Mouse (Mus musculus) cortical plate, adult 2 months (tissue): Measurements from ENCODE around the gene Cdk15. TPM values are rescaled to one million over a fixed set of nuclear protein-coding genes. Genes with fewer than 3 reads are reported as not detected.

Source experiments
- H3K27ac ChIP-seq: fragments of 200-500 bp; 2 replicates; pipeline ENCODE4 v1.5.1; 2012; ENCODE audit warnings: low read length, control low read depth, inconsistent platforms; ENCODE audit not compliant: insufficient read depth
- H3K4me1 ChIP-seq: fragments of 200-500 bp; 2 replicates; pipeline ENCODE4 v1.6.1; 2011; ENCODE audit warnings: low read length; ENCODE audit not compliant: control insufficient read depth, insufficient read depth
- H3K4me3 ChIP-seq: fragments of 200-500 bp; 2 replicates; pipeline ENCODE4 v1.5.1; 2011; ENCODE audit warnings: mild to moderate bottlenecking, low read length, control low read depth; ENCODE audit not compliant: insufficient read depth
- CTCF ChIP-seq: fragments of 200-500 bp; IDR thresholded peaks from 2 replicates; pipeline ENCODE4 v1.5.1; 2011; ENCODE audit warnings: mild to moderate bottlenecking, control low read depth, low read length; ENCODE audit not compliant: insufficient read depth; ENCODE audit errors: extremely low read depth
- POLR2A ChIP-seq: fragments of 200-500 bp; IDR thresholded peaks from 2 replicates; pipeline ENCODE4 v1.6.1; 2011; ENCODE audit warnings: mild to moderate bottlenecking, low read length, control low read depth; ENCODE audit not compliant: insufficient read depth; ENCODE audit errors: extremely low read depth
- polyA plus RNA-seq: library from polyadenylated mRNA; depleted of rRNA; stranded (reverse); fragments of >200 nt; gene quantifications from 2 replicates; pipeline ENCODE4 v1.2.3, GENCODE M21; 2012; rRNA removed

Cdk15 gene
- polyA plus RNA-seq, 1 experiment, result 0.33 TPM

DNA sequence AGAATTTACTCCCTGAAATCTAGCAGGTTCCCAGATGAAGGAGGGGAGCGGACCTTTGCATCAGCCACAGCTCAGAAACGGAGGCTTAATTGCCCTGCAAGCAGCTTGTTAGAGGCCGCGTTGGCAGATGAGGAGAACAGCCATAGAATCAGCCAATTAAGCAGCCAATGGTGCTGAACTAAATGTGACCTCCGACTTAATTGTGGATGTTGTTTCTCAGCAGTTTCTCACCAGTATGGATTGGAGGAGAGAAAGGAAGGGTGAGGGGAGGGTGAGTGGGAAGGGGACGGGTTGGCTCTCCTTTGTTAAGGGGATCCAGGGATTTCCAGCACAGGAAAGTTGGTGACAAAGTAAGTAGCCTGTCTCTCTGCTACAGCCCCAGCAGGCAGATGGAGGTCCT, 137.9 kb downstream of the Cdk15 start:
- TF ChIP-seq POLR2A, result no peak
- no peak for TF ChIP-seq CTCF
- H3K4me3 ChIP-seq, result no peak overlapping the region
- H3K27ac ChIP-seq, result no peak overlapping the region
- H3K4me1 ChIP-seq, result no peaks in the 10 kb centered on the region

DNA sequence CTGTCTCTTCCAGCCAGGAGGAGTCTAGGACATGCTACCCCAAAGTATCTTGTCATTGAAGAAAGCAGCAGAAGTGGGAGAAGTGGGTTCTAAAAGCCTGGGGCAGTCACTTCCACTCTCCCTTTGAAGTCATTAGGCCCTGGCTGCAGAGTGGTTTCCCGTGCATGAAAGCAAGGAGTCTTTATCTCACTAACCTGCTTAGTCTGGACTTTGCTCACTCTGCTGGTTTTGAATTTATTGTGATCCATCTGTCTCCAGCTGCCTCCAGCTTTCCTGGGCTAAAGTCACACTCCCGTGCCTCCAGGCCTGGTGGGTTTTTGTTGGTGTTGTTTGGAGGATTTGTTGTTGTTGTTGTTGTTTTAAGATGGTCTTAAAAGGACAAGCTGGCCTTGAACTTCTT, 139.3 kb downstream of the Cdk15 start:
- Histone ChIP-seq H3K4me3 (no peak overlapping the region), H3K27ac (no peak overlapping the region), H3K4me1 (no peaks in the 10 kb centered on the region)
- TF ChIP-seq CTCF (no peak), POLR2A (no peak)

DNA sequence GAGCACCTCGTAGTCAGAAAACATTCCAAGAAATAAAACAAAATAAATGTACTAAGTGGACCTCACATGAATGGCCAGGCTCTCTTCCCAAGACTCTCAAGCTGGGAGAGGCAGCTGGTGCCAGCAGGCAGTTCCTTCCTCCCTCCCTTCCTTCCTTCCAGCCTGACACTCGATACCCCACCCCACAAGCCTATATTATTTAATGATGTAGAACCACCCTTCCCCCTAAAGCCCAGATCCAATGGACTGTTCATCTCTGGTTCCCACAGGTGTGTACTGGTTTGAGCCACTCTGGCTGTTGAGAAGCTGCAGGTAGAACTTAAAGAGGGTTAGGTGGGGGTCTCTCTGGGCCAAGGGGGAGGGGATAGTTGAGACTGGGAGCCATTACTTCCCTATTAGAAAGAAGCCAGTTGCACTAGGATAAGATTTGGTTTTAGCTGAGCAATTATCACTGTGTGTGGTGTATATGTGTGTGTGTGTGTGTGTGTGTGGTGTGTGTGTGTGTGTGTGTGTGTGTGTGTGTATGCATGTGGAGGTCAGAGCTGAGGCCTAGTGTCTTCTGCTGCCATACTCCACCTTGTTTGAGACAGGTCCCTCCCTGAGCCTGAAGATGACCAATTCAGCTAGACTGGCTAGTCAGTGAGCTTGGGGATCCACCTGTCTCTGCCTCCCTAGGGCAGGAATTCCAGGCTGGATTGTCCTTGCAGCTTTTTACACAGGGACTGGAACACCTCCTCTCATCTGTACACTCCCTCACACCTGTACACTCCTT, 143.0 kb downstream of the Cdk15 start:
- Histone ChIP-seq H3K27ac (no peak overlapping the region), H3K4me1 (no peaks in the 10 kb centered on the region), H3K4me3 (no peak overlapping the region)
- TF ChIP-seq CTCF (no peak), POLR2A (no peak)

DNA sequence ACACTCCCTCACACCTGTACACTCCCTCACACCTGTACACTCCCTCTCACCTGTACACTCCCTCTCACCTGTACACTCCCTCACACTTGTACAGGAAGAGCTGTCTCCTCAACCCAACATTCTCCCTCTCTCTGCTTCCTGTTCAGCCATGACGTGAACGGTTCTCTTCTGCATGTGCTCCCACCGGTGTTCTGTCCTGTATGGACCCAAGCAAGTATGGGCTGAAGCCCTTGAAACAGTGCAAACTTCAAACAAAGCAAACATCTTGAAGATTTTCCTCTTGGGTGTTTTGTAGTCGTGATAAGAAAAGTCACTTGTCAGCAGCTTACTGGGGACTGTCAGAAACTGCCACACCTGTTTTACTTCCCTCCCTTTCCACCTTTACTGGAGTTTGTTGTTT, 144.5 kb downstream of the Cdk15 start:
- peaks cover 2% of the 10 kb centered on the region; the same call in 1 of the 2 replicates for H3K4me1 ChIP-seq
- TF ChIP-seq CTCF, result no peak
- no peak for TF ChIP-seq POLR2A
- H3K27ac ChIP-seq, result no peak overlapping the region
- no peak overlapping the region for H3K4me3 ChIP-seq

Other genes starting within 250 kb of the Cdk15 start
- 0.04 TPM in 1 of 2 replicates, not detected in the other for gene C2cd6, start 162.0 kb upstream of the Cdk15 start, polyA plus RNA-seq
- 33.3 and 34.5 TPM in 2 replicates for gene Tmem237, start 136.5 kb upstream of the Cdk15 start, polyA plus RNA-seq
- gene Mpp4, start 93.5 kb upstream of the Cdk15 start, polyA plus RNA-seq, result 1.5 and 2.1 TPM in 2 replicates
- gene Als2, start 19.7 kb upstream of the Cdk15 start, polyA plus RNA-seq, result 14.4 and 15.0 TPM in 2 replicates
- gene Fzd7, start 225.5 kb downstream of the Cdk15 start, polyA plus RNA-seq, result 3.2 and 3.3 TPM in 2 replicates